Mouse (Mus musculus) hindbrain, postnatal 0 days (tissue): ENCODE measurements around the gene Cd5. TPM values are rescaled to one million over a fixed set of nuclear protein-coding genes. Genes with fewer than 3 reads are reported as not detected.

ENCODE experiments used
- ATAC-seq: fragments of 200-750 bp; cut with Nextera tagmentation; 2 replicates; pipeline ENCODE4 v1.8.0; 2017; ENCODE audit warnings: mild to moderate bottlenecking, moderate TSS enrichment, moderate library complexity
- DNase-seq: peaks from one replicate; pipeline ENCODE4 v3.0.0-alpha.2; 2015; ENCODE audit warnings: low spot score
- H3K27ac ChIP-seq: fragments of 300-500 bp; sonication (generic); 2 replicates; pipeline ENCODE4 v1.5.1; 2014; ENCODE audit warnings: mild to moderate bottlenecking
- H3K27me3 ChIP-seq: fragments of 300-500 bp; sonication (generic); 2 replicates; pipeline ENCODE4 v1.6.1; 2014; ENCODE audit warnings: low read length, mixed read lengths; ENCODE audit not compliant: insufficient read depth
- H3K36me3 ChIP-seq: fragments of 300-500 bp; sonication (generic); 2 replicates; pipeline ENCODE4 v1.6.1; 2014; ENCODE audit warnings: low read length, mixed read lengths; ENCODE audit not compliant: insufficient read depth
- H3K4me1 ChIP-seq: fragments of 300-500 bp; sonication (generic); 2 replicates; pipeline ENCODE4 v1.6.1; 2014; ENCODE audit warnings: antibody characterized with exemption, low read length, mixed read lengths; ENCODE audit not compliant: insufficient read depth
- H3K4me2 ChIP-seq: fragments of 300-500 bp; sonication (generic); 2 replicates; pipeline ENCODE4 v1.6.1; 2014; ENCODE audit warnings: low read depth, mild to moderate bottlenecking, low read length, moderate library complexity, mixed read lengths
- H3K4me3 ChIP-seq: fragments of 300-500 bp; sonication (generic); 2 replicates; pipeline ENCODE4 v1.5.1; 2014; ENCODE audit warnings: low read length
- H3K9ac ChIP-seq: fragments of 300-500 bp; sonication (generic); replicated peaks from 2 replicates; pipeline ENCODE4 v1.6.1; 2014; ENCODE audit warnings: mild to moderate bottlenecking, low read length, moderate library complexity, mixed read lengths
- H3K9me3 ChIP-seq: fragments of 300-500 bp; sonication (generic); 2 replicates; pipeline ENCODE4 v1.6.1; 2016; ENCODE audit warnings: low read length, mixed read lengths
- CTCF ChIP-seq: IDR thresholded peaks from 2 replicates; pipeline ENCODE4 v1.5.1; 2016; ENCODE audit warnings: antibody characterized with exemption, control low read depth, low read depth
- WGBS: fragments of 180-500 bp; shearing (Covaris S2); extraction: QIAGEN DNeasy Blood & Tissue Kit; methylation state at CpG from one replicate; pipeline ENCODE4 v1.1.7; 2014; 5-methylcytosine and 5-hydroxymethylcytosine counted together
- polyA plus RNA-seq: library from polyadenylated mRNA; unstranded; fragments of >200 nt; fragmentation: Nextera tagmentation; extraction: Ambion mirVana; gene quantifications from 2 replicates; pipeline ENCODE4 v1.2.1, GENCODE M21; 2015
- total RNA-seq: library from RNA; depleted of rRNA; stranded (reverse); fragments of >200 nt; gene quantifications from 2 replicates; pipeline ENCODE4 v1.2.3, GENCODE M21; 2014

Gene Cd5
- total and polyA plus RNA-seq, 2 experiments from 2014 or later, result 0.26 to 0.68 TPM

DNA sequence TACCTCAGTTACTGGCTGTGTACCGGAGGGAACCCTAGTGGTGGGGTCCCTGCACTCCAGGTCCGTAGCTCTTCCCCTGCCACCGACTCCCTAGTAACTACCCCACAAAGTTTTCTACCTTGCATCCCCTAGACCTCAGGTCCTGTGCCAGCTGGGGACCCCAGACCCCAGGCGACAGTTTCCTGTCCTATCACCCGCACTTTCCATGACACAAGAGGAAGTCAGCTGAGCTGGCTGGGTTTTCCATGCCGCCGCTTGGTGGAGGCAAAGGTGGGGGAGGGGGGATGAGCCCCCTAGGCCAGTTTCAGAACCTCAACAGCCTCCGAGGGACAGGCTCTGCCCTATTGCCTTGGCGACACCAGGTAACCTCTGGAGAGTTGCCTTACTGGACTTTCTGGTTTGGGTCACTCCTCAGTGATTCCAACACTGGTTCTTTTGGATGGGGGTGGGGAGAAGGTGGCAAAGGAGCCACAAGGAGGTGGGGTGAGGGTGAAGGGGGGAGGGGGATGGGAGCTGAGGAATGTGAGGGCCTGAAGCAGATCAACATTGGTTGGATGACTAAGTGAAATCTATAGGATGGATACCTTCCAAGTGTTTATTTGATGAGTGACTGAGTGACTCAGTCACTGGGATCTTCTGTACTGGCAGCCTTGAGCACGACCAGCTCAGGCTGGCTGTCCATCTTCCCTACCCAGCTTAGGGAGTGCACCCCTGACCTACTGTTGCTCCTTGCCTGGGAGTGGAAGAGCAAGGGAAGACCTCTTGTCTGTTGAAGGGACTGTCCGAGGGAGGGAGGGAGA is 2.0 kb upstream of the Cd5 start:
- Histone ChIP-seq H3K9ac (no peak overlapping the region), H3K4me2 (no peak overlapping the region), H3K9me3 (no peaks in the 10 kb centered on the region), H3K4me3 (no peak overlapping the region), H3K36me3 (no peaks in the 10 kb centered on the region), H3K4me1 (no peaks in the 10 kb centered on the region), H3K27me3 (no peaks in the 10 kb centered on the region), H3K27ac (no peak overlapping the region)
- DNase-seq, result no peak
- 60% methylated on average over 11 of the region's 11 CpGs for WGBS
- TF ChIP-seq CTCF, result no peak
- no peak for ATAC-seq

DNA sequence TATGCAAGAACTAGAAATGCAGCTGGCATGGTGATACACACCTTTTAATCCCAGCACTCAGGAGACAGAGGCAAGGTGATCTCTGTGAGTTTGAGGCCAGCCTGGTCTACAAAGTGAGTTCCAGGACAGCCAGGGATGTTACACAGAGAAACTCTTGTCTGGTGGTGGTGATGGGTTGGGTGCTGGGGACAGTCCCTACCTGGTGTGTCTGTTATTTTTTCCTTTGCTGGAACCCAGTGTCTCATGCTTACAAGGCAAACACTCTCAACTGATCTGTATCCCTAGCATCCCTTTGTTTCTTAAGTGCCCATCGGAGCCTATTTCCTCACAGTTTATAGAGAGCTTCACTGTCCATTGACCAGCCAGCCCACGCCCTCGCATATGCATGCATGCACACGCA is 1.1 kb upstream of the Cd5 start:
- no peak overlapping the region for H3K4me3 ChIP-seq
- TF ChIP-seq CTCF, result no peak
- H3K4me1 ChIP-seq, result no peaks in the 10 kb centered on the region
- no peak for DNase-seq
- no peak overlapping the region for H3K27ac ChIP-seq
- WGBS, result 96% methylated on average over 4 of the region's 4 CpGs
- no peak for ATAC-seq
- H3K4me2 ChIP-seq, result no peak overlapping the region
- H3K9me3 ChIP-seq, result no peaks in the 10 kb centered on the region
- H3K36me3 ChIP-seq, result no peaks in the 10 kb centered on the region
- no peak overlapping the region for H3K9ac ChIP-seq
- H3K27me3 ChIP-seq, result no peaks in the 10 kb centered on the region

DNA sequence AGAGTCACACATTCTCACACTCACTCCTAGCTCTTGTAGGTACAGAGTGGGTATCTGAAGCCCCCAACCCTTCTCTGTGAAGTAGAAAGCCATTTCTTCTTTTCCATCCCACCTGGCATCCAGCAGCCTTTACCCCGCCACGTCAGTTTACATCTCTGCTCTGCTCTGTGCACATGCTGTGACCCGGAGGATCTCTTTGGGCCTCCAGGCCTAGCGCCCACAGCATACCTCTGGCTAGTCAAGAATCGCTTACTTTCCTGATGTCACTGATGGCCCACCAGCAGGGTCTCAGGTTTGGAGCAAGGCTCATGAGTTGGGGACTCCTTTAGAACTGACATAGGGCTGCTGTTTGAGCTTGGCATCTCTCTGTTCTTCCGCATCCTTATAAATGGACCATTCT is 764 bp downstream of the Cd5 start:
- Histone ChIP-seq H3K4me2 (no peak overlapping the region), H3K9me3 (no peaks in the 10 kb centered on the region), H3K4me3 (no peak overlapping the region), H3K9ac (no peak overlapping the region), H3K4me1 (no peaks in the 10 kb centered on the region), H3K27me3 (no peaks in the 10 kb centered on the region), H3K27ac (no peak overlapping the region), H3K36me3 (no peaks in the 10 kb centered on the region)
- TF ChIP-seq CTCF, result no peak
- DNase-seq, result no peak
- 96% methylated on average over 6 of the region's 6 CpGs for WGBS
- no peak for ATAC-seq

DNA sequence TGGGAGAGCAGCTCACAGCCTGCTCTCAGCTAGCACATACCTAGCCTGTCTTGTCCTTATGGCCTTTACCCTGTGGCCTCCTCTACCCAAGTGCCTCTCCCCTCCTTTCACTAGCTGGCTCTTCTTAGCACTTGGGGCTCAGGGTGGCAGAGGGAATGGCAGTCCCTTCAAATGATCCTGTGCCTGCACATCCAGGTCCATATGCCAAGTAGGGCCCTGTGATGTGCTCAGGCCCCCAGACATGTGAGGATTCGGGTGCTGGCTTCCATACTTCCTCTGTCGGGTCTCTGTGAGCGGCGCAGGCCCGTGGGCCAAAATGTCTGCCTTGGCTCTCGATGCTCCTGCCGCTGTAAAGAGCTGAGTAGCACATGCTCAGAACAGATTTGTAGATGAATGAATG is 2.9 kb downstream of the Cd5 start:
- no peak overlapping the region for H3K4me2 ChIP-seq
- H3K9me3 ChIP-seq, result no peaks in the 10 kb centered on the region
- no peak overlapping the region for H3K4me3 ChIP-seq
- ATAC-seq (no peak), DNase-seq (no peak)
- no peak overlapping the region for H3K27ac ChIP-seq
- H3K9ac ChIP-seq, result no peak overlapping the region
- WGBS, result 93% methylated on average over 7 of the region's 7 CpGs
- H3K36me3 ChIP-seq, result no peaks in the 10 kb centered on the region
- H3K27me3 ChIP-seq, result no peaks in the 10 kb centered on the region
- TF ChIP-seq CTCF, result no peak
- no peaks in the 10 kb centered on the region for H3K4me1 ChIP-seq

DNA sequence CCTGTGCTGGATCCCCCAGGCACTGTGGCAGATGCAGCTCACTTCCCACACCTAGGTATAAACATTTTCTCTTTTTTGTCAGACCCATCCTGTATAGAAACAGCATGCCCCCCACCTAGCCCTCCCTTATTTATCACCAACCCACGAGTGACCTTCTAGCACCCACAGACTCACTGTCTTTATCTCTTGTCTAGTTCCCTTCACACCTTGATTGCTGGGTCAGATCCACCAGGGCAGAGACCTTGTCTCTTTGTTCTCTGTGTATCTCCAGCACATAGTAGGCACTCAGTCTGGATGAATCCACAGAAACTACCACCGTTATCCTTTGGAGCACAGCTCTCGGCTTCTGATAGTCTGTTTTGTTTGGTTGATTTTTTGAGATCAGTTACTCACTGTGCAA is 3.7 kb downstream of the Cd5 start:
- Histone ChIP-seq H3K9ac (no peak overlapping the region), H3K27me3 (no peaks in the 10 kb centered on the region), H3K9me3 (no peaks in the 10 kb centered on the region), H3K36me3 (no peaks in the 10 kb centered on the region), H3K4me3 (no peak overlapping the region), H3K27ac (no peak overlapping the region), H3K4me1 (no peaks in the 10 kb centered on the region), H3K4me2 (no peak overlapping the region)
- 91% methylated on average over 3 of the region's 3 CpGs for WGBS
- ATAC-seq, result peak; percentile 18; the same call in 1 of the 2 replicates
- DNase-seq, result no peak
- TF ChIP-seq CTCF, result no peak

DNA sequence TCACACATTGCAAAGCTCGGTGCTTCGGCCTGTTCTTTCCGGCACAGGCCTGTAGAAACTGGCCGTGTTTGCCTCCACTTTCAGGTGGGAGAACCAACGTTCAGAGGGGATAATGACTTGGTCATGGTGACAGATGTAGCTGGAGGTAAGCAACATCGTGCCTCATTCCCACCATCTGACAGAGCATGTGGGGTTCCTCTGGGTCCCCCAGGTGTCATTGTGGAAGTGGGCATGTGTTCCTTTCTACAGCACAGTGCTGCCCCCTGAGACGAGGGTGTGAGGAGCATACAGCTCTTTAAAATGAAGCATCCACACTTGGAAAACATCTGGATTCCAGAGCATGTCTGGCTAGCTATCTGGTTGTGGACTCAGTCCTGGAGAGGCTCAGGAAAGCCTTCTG is 4.2 kb downstream of the Cd5 start:
- Histone ChIP-seq H3K9ac (no peak overlapping the region), H3K27ac (no peak overlapping the region), H3K36me3 (no peaks in the 10 kb centered on the region), H3K4me1 (no peaks in the 10 kb centered on the region), H3K4me3 (no peak overlapping the region), H3K9me3 (no peaks in the 10 kb centered on the region), H3K4me2 (no peak overlapping the region), H3K27me3 (no peaks in the 10 kb centered on the region)
- ATAC-seq (no peak), DNase-seq (no peak)
- 83% methylated on average over 7 of the region's 7 CpGs for WGBS
- TF ChIP-seq CTCF, result no peak

DNA sequence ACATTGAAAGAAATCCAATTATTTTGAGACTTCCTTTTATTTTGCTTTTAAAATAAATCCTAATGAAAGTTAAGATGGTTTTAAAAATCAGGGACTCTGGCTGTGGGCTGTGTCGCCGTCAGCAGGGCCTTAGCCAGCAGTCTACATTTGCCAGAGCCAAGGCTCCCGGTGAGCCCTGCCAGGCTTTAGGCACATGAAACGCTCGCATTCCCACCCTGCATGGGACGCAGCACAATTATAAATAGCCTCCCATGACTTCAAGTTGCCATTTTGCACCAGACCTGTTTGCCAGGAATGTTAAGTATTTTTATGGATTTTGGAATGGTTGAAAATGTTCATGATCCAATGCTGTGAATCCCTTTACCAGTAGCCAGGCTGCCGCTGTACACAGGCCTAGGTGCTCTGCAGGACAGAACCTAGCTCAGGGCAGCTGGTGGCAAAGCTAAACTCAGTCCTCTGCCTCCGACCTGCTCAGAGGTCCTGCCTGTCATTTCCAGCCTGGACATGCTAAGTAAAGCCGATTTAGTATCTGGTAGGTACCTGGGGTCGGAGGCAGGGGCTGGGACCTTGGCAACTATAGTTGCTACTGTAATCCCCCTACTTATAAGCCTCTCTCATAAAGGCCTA is 5.2 kb downstream of the Cd5 start:
- 73% methylated on average over 10 of the region's 10 CpGs for WGBS
- Histone ChIP-seq H3K4me1 (no peaks in the 10 kb centered on the region), H3K27ac (no peak overlapping the region), H3K9ac (no peak overlapping the region), H3K4me2 (no peak overlapping the region), H3K27me3 (no peaks in the 10 kb centered on the region), H3K36me3 (no peaks in the 10 kb centered on the region), H3K9me3 (no peaks in the 10 kb centered on the region), H3K4me3 (no peak overlapping the region)
- no peak for DNase-seq
- TF ChIP-seq CTCF, result no peak
- no peak for ATAC-seq
